Mouse (Mus musculus) forebrain, embryonic 10.5 days (tissue): ENCODE data around the gene Gpa33. TPM values are rescaled to one million over a fixed set of nuclear protein-coding genes. Genes with fewer than 3 reads are reported as not detected.

ENCODE experiments used
- DNase-seq: peaks from one replicate; pipeline ENCODE4 v3.0.0-alpha.2; 2017; ENCODE audit warnings: low spot score; ENCODE audit errors: extremely low spot score
- H3K27ac ChIP-seq: fragments of 300-500 bp; sonication (generic); 2 replicates; pipeline ENCODE4 v1.5.1; 2016; ENCODE audit warnings: mild to moderate bottlenecking
- H3K27me3 ChIP-seq: fragments of 300-500 bp; sonication (generic); 2 replicates; pipeline ENCODE4 v1.6.1; 2016; ENCODE audit warnings: mild to moderate bottlenecking; ENCODE audit not compliant: poor library complexity, severe bottlenecking
- H3K36me3 ChIP-seq: fragments of 300-500 bp; sonication (generic); replicated peaks from 2 replicates; pipeline ENCODE4 v1.6.1; 2016; ENCODE audit warnings: mild to moderate bottlenecking, moderate library complexity
- H3K4me1 ChIP-seq: fragments of 300-500 bp; sonication (generic); 2 replicates; pipeline ENCODE4 v1.6.1; 2016
- H3K4me3 ChIP-seq: fragments of 300-500 bp; sonication (generic); 2 replicates; pipeline ENCODE4 v1.5.1; 2016; ENCODE audit warnings: mild to moderate bottlenecking, moderate library complexity
- H3K9me3 ChIP-seq: fragments of 300-500 bp; sonication (generic); 2 replicates; pipeline ENCODE4 v1.6.1; 2016; ENCODE audit warnings: mild to moderate bottlenecking, moderate library complexity
- WGBS: fragments of 180-500 bp; shearing (Covaris S2); methylation state at CpG from one replicate; pipeline ENCODE4 v1.1.7; 2016; 5-methylcytosine and 5-hydroxymethylcytosine counted together
- polyA plus RNA-seq: library from polyadenylated mRNA; unstranded; fragments of >200 nt; fragmentation: Nextera tagmentation; extraction: Ambion mirVana; gene quantifications from 2 replicates; pipeline ENCODE4 v1.2.1, GENCODE M21; 2016

The Gpa33 gene
- polyA plus RNA-seq, 1 experiment from 2014 or later, result 0.17 TPM

DNA sequence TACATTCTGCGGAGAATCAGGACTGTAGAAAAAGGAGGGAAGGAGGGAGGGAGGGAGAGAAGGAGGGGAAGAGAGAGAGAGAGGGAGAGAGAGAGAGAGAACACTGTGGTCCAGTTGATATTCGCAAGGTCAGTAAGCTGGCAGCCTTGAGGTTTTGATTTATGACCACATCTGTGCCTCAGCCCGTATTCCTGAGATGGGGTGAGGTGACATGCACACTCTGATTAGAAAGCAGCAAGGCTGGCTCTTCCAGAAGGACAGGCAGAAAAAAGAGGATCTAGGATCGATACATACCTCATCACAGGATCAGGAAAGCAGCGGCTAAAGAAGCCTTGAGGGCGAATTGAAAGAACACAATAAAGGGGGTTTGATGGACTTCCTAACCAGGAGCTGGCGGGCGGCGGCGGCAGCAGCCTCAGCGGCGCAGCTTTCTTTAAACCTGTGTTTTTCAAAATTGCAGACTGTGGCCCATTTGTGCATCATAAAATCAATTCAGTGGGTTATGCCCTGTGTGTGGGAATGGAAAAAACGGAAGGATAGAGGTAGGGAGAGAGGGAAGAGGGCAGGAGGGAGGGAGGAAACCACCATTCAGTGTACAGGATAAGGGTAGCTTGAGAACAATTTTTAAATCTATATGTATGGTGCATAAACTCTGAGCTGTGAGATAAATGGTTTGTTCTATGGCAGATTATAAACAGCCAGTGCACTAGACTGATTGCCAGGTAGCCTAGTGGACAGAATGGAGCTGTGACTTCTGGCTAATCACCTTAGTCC lies 12.0 kb upstream of the Gpa33 start:
- Histone ChIP-seq H3K27ac (no peak overlapping the region), H3K4me3 (no peak overlapping the region), H3K27me3 (no peaks in the 10 kb centered on the region), H3K4me1 (peaks cover 7% of the 10 kb centered on the region), H3K9me3 (peaks cover under 1% of the 10 kb centered on the region; the same call in 1 of the 2 replicates), H3K36me3 (no peaks in the 10 kb centered on the region)
- 64% methylated on average over 13 of the region's 13 CpGs for WGBS
- no peak for DNase-seq

DNA sequence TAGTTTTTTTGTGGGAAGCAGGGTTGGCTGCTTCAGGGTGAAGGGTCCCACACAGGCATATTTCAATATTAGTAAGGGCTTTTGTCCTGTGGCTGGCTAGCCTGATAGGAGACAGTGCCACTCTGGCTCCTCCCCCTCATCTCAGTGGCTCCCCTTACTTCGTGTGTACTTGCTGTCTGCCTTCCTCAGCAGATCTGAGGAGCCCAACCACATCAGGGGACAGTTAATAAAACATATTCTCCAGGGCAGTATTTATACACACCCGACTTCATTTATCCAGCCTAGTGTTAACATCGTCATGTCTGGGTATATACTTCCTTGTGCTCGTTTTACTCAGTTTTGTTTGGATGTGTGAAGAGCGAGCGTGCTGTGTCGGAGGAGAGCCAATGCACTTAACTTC lies 7.9 kb upstream of the Gpa33 start:
- 85% methylated on average over 7 of the region's 7 CpGs for WGBS
- Histone ChIP-seq H3K4me1 (peaks cover 12% of the 10 kb centered on the region), H3K9me3 (peaks cover 3% of the 10 kb centered on the region; the same call in 1 of the 2 replicates), H3K36me3 (no peaks in the 10 kb centered on the region), H3K27me3 (no peaks in the 10 kb centered on the region), H3K27ac (no peak overlapping the region), H3K4me3 (no peak overlapping the region)
- DNase-seq, result no peak

DNA sequence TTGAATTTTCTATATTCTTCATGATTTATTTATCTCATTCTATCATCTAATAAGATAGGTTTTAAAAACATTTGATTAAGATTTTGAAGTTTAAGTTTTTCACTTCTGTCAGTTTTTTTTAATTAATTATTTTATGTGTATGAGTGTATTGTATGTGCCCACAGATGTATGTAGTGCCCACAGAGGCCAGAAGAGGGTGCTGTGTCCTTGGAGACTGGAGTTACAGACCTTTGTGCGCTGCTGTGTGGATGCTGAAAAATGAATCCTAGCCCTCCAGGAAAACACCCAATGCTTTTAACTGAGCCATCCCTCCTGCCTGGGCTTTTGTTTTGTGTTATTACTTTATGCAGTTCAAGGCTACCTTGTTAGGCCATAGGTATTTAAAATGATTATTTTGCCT lies 7.0 kb upstream of the Gpa33 start:
- Histone ChIP-seq H3K4me1 (peaks cover 18% of the 10 kb centered on the region), H3K36me3 (no peaks in the 10 kb centered on the region), H3K4me3 (no peak overlapping the region), H3K9me3 (peaks cover 3% of the 10 kb centered on the region; the same call in 1 of the 2 replicates), H3K27ac (no peak overlapping the region), H3K27me3 (no peaks in the 10 kb centered on the region)
- 92% methylated on average over 1 of the region's 1 CpGs for WGBS
- DNase-seq, result no peak

DNA sequence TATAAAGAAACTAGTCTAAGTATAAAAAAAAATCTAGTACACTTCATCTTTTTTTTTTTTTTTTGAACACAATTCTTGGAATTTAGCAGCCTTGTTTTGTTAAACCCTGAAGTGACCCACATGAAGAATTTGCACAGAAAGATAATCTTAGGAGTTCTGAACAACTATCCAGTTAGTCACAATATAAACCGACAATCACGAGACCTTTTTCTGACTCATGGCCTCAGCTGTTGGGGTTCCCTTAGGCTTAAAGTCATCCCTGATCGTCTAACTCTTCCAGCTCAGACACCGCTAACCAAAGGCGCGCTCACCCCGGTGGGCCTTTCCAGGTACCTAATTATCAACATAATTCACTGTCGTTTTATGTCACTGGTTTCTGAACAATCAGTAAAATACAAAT lies 6.3 kb upstream of the Gpa33 start:
- no peaks in the 10 kb centered on the region for H3K27me3 ChIP-seq
- no peak overlapping the region for H3K27ac ChIP-seq
- peaks cover 3% of the 10 kb centered on the region; the same call in 1 of the 2 replicates for H3K9me3 ChIP-seq
- H3K36me3 ChIP-seq, result no peaks in the 10 kb centered on the region
- peaks cover 15% of the 10 kb centered on the region for H3K4me1 ChIP-seq
- 95% methylated on average over 8 of the region's 8 CpGs for WGBS
- no peak for DNase-seq
- no peak overlapping the region for H3K4me3 ChIP-seq

DNA sequence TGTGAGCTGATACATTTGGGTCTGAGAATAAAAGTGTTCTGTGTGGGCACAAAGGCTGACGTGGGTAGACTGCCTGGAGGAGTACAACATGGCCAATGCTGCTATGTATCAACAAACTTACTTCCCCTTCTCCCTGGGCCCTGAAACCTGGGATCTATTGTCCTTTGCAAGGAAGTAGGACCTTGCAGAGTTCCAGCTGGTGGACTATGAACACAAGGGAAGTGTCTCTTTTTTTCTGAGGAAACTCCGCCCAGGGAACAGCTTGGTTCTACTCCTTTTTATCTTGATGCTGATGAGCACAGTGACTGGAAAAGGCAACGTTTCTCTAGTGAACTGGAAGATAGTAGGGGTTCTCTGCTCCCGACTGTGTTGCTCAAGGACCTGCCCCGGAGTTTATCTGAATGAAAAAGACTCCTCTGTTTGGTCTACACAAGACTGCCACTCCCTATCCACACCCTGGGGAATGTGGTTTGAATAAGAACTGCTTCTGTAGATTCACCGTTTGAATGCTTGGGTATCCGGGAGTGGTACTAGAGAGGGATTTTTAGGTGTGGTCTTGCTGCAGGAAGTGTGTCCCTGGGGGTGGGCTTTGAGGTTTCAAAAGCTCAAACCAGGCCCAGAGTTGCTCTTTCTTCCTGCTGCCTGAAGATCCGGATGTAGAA lies 5.0 kb upstream of the Gpa33 start:
- H3K27me3 ChIP-seq, result no peaks in the 10 kb centered on the region
- 62% methylated on average over 8 of the region's 8 CpGs for WGBS
- peaks cover 3% of the 10 kb centered on the region; the same call in 1 of the 2 replicates for H3K9me3 ChIP-seq
- no peak overlapping the region for H3K4me3 ChIP-seq
- H3K27ac ChIP-seq, result no peak overlapping the region
- no peaks in the 10 kb centered on the region for H3K36me3 ChIP-seq
- peaks cover 15% of the 10 kb centered on the region for H3K4me1 ChIP-seq
- DNase-seq, result no peak

DNA sequence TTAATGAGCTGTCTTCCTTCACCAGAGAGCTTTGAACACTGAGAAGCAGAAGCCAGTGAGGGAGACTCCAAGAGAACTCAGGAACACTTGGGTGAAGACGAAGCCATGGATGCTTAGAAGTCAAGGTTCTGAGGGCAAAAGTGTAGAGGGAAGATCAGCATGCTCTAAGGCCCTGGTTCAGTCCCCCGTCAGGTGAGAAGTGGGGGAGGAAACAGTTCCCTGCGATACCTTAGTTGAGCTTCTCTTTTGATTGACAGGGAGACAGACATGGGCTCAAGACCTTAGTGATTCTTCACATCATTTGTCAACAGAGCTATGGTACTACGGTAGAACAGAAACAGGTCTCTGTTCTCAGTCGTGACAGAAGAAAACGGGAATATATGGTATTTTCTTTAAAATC lies 3.7 kb upstream of the Gpa33 start:
- WGBS, result 91% methylated on average over 6 of the region's 6 CpGs
- H3K4me3 ChIP-seq, result no peak overlapping the region
- no peak overlapping the region for H3K27ac ChIP-seq
- peaks cover 3% of the 10 kb centered on the region; the same call in 1 of the 2 replicates for H3K9me3 ChIP-seq
- H3K27me3 ChIP-seq, result no peaks in the 10 kb centered on the region
- H3K4me1 ChIP-seq, result peaks cover 17% of the 10 kb centered on the region
- no peak for DNase-seq
- H3K36me3 ChIP-seq, result no peaks in the 10 kb centered on the region

DNA sequence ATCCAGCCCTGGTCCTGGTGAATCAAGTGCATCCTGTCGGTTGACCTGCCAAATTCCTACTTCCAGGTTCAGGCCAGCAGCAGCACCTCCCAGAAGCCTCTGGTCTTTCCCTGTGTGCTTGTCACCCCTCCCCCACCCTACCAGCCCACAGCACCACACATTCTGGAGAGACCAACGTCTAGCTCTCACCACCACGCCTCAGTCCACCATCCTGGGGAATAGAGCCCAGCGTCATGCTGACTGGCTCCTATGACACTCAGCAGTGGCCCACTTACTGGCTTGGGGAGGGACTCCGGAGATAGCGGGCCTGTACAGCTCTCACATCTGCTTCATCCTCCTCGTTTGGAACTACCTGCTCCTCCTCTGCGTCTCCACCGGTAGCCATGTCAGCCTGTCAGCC lies 3.2 kb upstream of the Gpa33 start:
- Histone ChIP-seq H3K4me1 (peaks cover 22% of the 10 kb centered on the region), H3K27ac (no peak overlapping the region), H3K9me3 (peaks cover 3% of the 10 kb centered on the region; the same call in 1 of the 2 replicates), H3K27me3 (no peaks in the 10 kb centered on the region), H3K36me3 (no peaks in the 10 kb centered on the region), H3K4me3 (no peak overlapping the region; the same call in 1 of the 2 replicates)
- no peak for DNase-seq
- 72% methylated on average over 9 of the region's 9 CpGs for WGBS

DNA sequence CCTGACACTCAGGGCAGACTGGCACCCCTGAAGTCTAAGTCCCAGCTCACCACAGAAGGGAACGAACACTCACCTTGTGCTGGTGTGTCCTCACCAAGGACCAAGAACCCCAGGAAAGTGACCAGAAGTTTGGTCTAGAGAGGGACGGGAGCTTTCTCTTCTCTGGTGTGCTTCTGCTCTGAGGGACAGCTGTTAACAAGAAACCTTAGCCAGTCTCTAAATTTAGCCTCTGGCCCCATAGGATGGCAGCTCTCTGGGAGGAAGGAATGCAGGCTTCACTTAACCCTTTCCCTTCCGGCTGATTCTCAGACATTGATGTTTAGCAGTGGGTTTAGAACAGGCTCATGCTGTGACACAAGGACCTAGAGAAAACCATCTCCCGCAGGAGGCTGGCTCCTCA lies 2.3 kb upstream of the Gpa33 start, which contains the start of gene Dusp27:
Gene Dusp27 (minus strand): TSS at position 204 of the 400 bp plus-strand sequence.
- Histone ChIP-seq H3K36me3 (no peaks in the 10 kb centered on the region), H3K27me3 (no peaks in the 10 kb centered on the region), H3K4me3 (no peak within 1 kb of the TSS; the same call in 1 of the 2 replicates), H3K27ac (peak within 1 kb of the TSS; percentile 65; the same call in 1 of the 2 replicates), H3K4me1 (peaks cover 31% of the 10 kb centered on the region), H3K9me3 (peaks cover 3% of the 10 kb centered on the region; the same call in 1 of the 2 replicates)
- no peak for DNase-seq
- 47% methylated on average over 4 of the region's 4 CpGs for WGBS

DNA sequence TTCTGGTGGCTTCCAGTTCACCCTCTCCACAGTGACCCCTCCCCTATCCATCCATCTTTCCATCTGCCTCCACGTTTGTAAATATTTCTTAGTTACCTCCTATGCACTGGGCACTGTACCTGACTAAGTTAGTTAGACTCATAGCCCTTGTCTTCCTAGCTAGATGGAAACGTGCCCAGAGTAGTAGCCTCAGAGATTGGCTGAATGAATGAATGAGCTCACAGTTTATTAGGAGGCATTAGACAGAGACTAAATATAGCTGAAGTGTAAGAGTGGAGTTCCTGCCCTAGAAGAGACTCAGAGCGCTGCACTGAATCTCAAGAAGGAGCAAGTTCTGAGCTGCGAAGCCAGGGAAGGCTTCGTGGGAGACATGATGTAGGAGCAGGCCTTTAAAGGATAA lies 1.5 kb upstream of the Gpa33 start:
- H3K27ac ChIP-seq, result no peak overlapping the region
- 89% methylated on average over 5 of the region's 5 CpGs for WGBS
- no peak overlapping the region for H3K4me3 ChIP-seq
- DNase-seq, result no peak
- H3K4me1 ChIP-seq, result peaks cover 31% of the 10 kb centered on the region
- H3K36me3 ChIP-seq, result no peaks in the 10 kb centered on the region
- H3K9me3 ChIP-seq, result no peaks in the 10 kb centered on the region
- no peaks in the 10 kb centered on the region for H3K27me3 ChIP-seq

DNA sequence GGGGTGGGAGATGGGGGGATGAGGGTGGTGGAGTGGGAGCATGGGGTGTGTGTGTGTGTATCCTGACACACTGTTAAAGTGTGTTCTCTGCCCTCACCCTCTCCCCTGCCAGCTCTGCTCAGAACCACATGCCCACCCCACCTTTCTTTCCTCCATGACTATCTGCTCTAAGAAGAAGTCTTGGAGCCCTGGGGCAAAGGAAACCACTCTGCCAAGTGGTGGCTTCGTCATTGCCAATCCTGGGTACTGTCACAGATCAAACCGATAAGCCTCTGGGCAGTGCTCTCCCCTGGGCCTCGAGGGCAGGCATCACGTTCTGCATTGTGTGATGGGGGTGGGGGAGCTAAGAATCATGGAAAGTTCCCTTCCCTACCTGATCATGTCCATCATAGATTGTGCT lies 2.3 kb downstream of the Gpa33 start:
- H3K9me3 ChIP-seq, result no peaks in the 10 kb centered on the region
- no peaks in the 10 kb centered on the region for H3K27me3 ChIP-seq
- no peak overlapping the region for H3K4me3 ChIP-seq
- 63% methylated on average over 4 of the region's 4 CpGs for WGBS
- 0 out of 2 replicates have a peak overlapping the region, but pooled peaks have one; percentile 13 for H3K27ac ChIP-seq
- peaks cover 36% of the 10 kb centered on the region for H3K4me1 ChIP-seq
- H3K36me3 ChIP-seq, result no peaks in the 10 kb centered on the region
- no peak for DNase-seq

DNA sequence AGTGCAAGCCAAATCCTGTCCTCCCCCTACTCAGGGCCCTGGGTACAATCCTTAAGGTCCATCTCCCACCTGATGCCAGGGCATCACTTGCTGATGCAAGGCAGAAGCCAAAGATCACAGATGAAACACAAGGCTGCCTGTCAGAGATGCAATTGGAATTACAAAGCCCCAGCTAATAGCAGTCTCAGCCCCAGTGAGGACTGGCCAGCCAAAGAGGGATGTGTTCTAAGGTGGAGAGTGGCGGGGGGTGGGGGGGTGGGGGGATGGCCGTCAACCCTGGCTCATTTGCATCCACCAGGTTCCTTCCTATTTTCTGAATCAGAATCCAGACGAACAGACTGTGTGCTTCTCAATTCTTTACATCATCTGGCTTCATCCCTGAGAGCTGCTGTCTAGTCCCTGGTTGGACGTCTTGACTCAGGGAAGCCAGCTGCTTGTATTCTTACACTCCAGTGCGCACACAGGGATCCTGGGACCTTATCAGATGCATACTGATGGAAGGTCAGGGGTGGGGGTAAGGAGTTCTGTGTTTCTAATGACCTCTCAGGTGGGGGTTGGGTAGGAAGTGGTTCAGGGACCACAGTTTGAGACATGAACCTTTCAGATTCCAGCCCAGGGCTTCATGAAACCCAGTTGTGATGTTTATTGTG lies 5.2 kb downstream of the Gpa33 start:
- H3K27me3 ChIP-seq, result no peaks in the 10 kb centered on the region; the same call in 1 of the 2 replicates
- H3K9me3 ChIP-seq, result no peaks in the 10 kb centered on the region
- H3K36me3 ChIP-seq, result no peaks in the 10 kb centered on the region
- H3K4me3 ChIP-seq, result no peak overlapping the region
- peaks cover 50% of the 10 kb centered on the region for H3K4me1 ChIP-seq
- 55% methylated on average over 5 of the region's 5 CpGs for WGBS
- no peak for DNase-seq
- H3K27ac ChIP-seq, result no peak overlapping the region

DNA sequence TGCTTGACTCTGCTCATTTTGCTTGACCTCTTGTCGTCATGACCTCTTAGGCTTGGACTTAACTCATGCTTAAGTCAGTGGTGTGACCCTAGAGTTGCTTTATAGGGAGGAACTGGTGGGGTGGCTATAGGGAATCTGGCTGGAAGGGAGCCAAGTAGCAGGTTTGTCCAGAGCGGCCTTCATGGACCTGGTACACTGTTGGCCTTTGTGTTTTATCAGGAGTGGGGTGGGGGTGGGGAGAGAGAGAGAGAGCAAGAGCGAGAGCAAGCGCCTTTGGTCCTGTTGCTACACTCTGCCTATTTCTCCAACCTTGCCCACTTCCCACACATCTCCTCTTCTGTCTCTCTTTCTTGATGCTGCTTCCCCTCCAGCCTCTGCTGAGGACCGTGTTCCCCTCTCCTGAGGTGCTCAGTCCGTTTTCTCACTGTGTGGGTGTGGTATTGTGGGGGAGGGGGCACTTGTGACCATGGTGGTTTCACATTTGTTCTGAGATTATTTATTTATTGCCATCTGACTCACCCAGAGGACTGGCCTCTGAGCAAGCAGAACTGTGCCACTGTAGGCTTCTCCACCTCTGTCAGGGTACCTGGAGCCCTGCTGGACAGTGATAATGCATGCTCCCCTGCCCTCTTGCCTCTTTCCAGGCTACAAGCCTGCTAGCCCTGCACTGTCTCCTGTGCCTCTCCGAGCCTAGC lies 7.4 kb downstream of the Gpa33 start:
- 83% methylated on average over 7 of the region's 7 CpGs for WGBS
- H3K4me3 ChIP-seq, result no peak overlapping the region
- DNase-seq, result no peak
- no peaks in the 10 kb centered on the region for H3K9me3 ChIP-seq
- no peaks in the 10 kb centered on the region for H3K36me3 ChIP-seq
- no peak overlapping the region for H3K27ac ChIP-seq
- peaks cover 4% of the 10 kb centered on the region; the same call in 1 of the 2 replicates for H3K27me3 ChIP-seq
- H3K4me1 ChIP-seq, result peaks cover 36% of the 10 kb centered on the region
